Mouse (Mus musculus) kidney, postnatal 14 days (tissue): Measurements from ENCODE around the gene A030003K21Rik.

Experiments used
- DNase-seq: peaks from one replicate; pipeline ENCODE4 v3.0.0; 2022; ENCODE audit warnings: mixed read lengths

Gene A030003K21Rik

GRCm38 (mm10) chr1:82905886-82906285 lies 37.3 kb downstream of the A030003K21Rik start:
- no peak for DNase-seq

DNA sequence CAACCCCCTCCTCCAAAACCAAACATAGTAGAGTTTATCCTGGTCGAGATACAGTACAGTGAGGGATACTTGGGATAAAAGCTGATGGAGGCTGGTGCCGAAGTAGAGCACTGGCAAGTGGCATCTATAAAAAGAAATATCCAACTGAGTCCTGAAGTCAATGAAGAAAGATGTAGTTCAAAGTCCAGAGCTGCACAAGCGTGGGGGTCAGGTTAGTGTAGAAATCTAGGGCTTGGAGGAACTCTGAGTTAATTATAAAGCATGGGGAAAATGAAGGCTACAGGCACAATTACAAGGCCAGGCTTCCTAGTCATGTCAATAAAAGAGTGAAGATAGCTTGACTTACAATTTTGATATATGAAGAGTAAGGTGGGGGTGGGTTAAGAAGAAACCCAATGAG lies 42.0 kb downstream of the A030003K21Rik start:
- DNase-seq = no peak

- no peak for DNase-seq
These were observed 42.6 kb downstream of the A030003K21Rik start for GRCm38 (mm10) chr1:82900567-82900966.

DNA sequence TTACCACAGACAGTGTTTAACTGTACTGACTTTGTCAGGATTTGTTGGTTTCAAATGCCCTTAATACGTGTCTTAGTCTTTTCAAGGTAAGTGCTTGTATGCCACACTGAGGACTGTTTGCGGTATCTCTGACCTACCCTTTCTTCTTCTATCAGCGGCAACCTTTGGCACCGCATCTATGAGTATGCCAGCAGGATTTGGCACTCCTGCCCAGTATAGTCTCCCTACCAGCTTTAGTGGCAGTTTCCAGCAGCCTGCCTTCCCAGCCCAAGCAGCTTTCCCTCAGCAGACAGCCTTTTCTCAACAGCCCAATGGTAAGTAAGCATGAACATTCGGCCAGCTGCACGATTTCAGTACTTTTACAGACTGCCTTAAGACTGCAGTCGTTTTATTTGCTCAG lies 49.9 kb downstream of the A030003K21Rik start:
- DNase-seq = no peak
